Mouse (Mus musculus) kidney, adult 2 months (tissue): Measurements from ENCODE around the gene Srsf1.

Experiments
- CTCF ChIP-seq: fragments of 200-500 bp; conservative IDR thresholded peaks from 2 replicates; pipeline ENCODE4 v1.5.1; 2011; ENCODE audit warnings: low read depth, mild to moderate bottlenecking, control low read depth, low read length, moderate library complexity, mixed read lengths; ENCODE audit not compliant: insufficient read depth, insufficient read length
- POLR2A ChIP-seq: fragments of 200-500 bp; IDR thresholded peaks from one replicate; pipeline ENCODE4 v1.6.1; 2011; ENCODE audit warnings: low read depth, low read length, control low read depth

DNA sequence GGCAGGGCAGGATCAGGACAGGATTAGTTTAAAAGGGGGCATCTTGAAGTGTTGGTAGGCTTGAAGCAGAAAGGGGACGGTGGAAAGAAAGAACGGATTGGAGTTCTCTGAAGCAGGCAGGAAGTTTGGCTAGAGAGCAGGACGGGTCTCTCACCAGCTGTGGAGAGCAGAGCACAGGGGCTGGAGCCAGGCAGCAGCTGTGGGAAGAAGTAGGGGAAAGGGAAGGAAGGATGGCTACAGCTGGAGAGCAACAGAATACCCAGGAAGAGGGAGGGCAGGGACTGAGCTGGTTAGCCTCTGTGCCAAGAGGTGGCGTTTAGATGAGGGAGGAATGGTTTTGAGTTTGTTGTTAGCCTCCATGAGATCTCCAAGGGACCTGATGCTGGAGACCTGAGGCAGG lies 50.0 kb downstream of the Srsf1 start:
- TF ChIP-seq CTCF (no peak), POLR2A (no peak)
